27 mouse cellular contexts compared by ENCODE assay signal in the genomic region with DNA sequence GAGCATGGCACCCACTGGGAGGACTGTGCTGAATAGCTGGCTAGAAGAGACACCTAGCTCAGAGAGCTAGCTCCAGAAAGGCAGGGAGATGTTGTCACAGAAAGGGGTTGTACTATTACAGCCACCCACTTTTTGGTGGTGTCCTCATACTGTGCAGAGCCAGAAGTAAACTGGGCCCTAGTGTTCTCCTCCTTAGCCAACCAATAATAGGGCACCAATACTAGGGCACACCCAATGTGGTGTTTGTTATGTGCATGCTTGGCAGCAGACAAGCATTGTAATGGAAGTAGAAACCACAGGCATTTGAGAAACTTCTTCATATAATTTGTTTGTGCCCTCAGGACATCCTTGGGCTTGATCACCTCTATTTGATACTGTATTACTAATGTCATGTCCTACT. TPM values are rescaled to one million over a fixed set of nuclear protein-coding genes. Genes with fewer than 3 reads are reported as not detected.
DNase-seq lines count a peak whose midpoint lies in the region; ATAC-seq and TF ChIP-seq lines count a peak whose summit lies in the region.
"Had no signal": no experiment of that assay in that cellular context is flagged by ENCODE, and none has a peak within 500 bp of the region (broad histone marks: within the 10 kb centered on the region; RNA-seq: fewer than 3 reads in every experiment).

No protein-coding gene starts in this region.

- no peak for TF ChIP-seq CTCF in hindbrain, postnatal 0 days (IDR thresholded peaks at IDR 0.05; ENCODE audit: low read depth)

- no peak overlapping the region for H3K4me3 ChIP-seq in heart, embryonic 13.5 days
- H3K4me3 ChIP-seq in liver, embryonic 16.5 days (ENCODE audit: low read depth, low read length), result no peak overlapping the region
- H3K4me3 ChIP-seq in hindbrain, postnatal 0 days (ENCODE audit: low read length), result no peak overlapping the region
- H3K4me3 ChIP-seq: embryonic facial prominence, embryonic 12.5 days; gastrocnemius, adult 2 months; intestine, embryonic 15.5 days had no signal

- no peak overlapping the region for H3K27ac ChIP-seq in heart, embryonic 13.5 days (replicated peaks)
- no peak overlapping the region for H3K27ac ChIP-seq in liver, embryonic 16.5 days (ENCODE audit: low read length)
- H3K27ac ChIP-seq in hindbrain, postnatal 0 days, result no peak overlapping the region
- H3K27ac ChIP-seq: embryonic facial prominence, embryonic 12.5 days; intestine, embryonic 15.5 days; kidney, postnatal 0 days had no signal

- H3K9ac ChIP-seq in heart, embryonic 13.5 days, result no peak overlapping the region
- H3K9ac ChIP-seq in liver, embryonic 16.5 days (ENCODE audit: low read depth, low read length), result no peak overlapping the region
- no peak overlapping the region for H3K9ac ChIP-seq in hindbrain, postnatal 0 days (replicated peaks; ENCODE audit: low read length)
- H3K9ac ChIP-seq: embryonic facial prominence, embryonic 12.5 days; intestine, embryonic 15.5 days had no signal

- H3K27me3 ChIP-seq in heart, embryonic 13.5 days (replicated peaks), result no peaks in the 10 kb centered on the region
- H3K27me3 ChIP-seq in liver, embryonic 16.5 days (ENCODE audit: control insufficient read depth, insufficient read depth, low read depth, low read length), result no peaks in the 10 kb centered on the region
- H3K27me3 ChIP-seq in hindbrain, postnatal 0 days (ENCODE audit: insufficient read depth, low read length), result no peaks in the 10 kb centered on the region
- H3K27me3 ChIP-seq: embryonic facial prominence, embryonic 12.5 days; intestine, embryonic 15.5 days; megakaryocyte, embryonic 14.5 days had no signal

- H3K4me1 ChIP-seq in heart, embryonic 13.5 days, result no peaks in the 10 kb centered on the region
- peaks cover 13% of the 10 kb centered on the region; the same call in 1 of the 2 replicates for H3K4me1 ChIP-seq in liver, embryonic 16.5 days (ENCODE audit: control insufficient read depth, low read depth, low read length)
- H3K4me1 ChIP-seq in hindbrain, postnatal 0 days (ENCODE audit: insufficient read depth, low read length), result no peaks in the 10 kb centered on the region
- H3K4me1 ChIP-seq: embryonic facial prominence, embryonic 12.5 days; intestine, embryonic 15.5 days had no signal

- no peaks in the 10 kb centered on the region; the same call in 1 of the 2 replicates for H3K9me3 ChIP-seq in heart, embryonic 13.5 days
- no peaks in the 10 kb centered on the region for H3K9me3 ChIP-seq in liver, embryonic 16.5 days (replicated peaks; ENCODE audit: control insufficient read depth, low read length)
- no peaks in the 10 kb centered on the region for H3K9me3 ChIP-seq in hindbrain, postnatal 0 days (ENCODE audit: low read length)
- H3K9me3 ChIP-seq: embryonic facial prominence, embryonic 12.5 days; intestine, embryonic 15.5 days; megakaryocyte, embryonic 14.5 days had no signal

- 0 out of 2 replicates have a peak, but pooled peaks have one; percentile 56 for ATAC-seq in heart, embryonic 13.5 days (ENCODE audit: extremely low read depth, insufficient number of reproducible peaks, low FRiP score, low TSS enrichment)
- peak; percentile 49 for ATAC-seq in erythroblast, adult 5-6 weeks (replicated peaks; ENCODE audit: low FRiP score, poor library complexity, severe bottlenecking)
- peak; percentile 59 for ATAC-seq in liver, embryonic 16.5 days (ENCODE audit: low read depth)
- no peak for ATAC-seq in megakaryocyte, adult 5-6 weeks (ENCODE audit: poor library complexity, severe bottlenecking)
- no peak for ATAC-seq in hindbrain, postnatal 0 days
- ATAC-seq: CD4-positive, CD25-positive, alpha-beta regulatory T cell, adult 4 months; forebrain, embryonic 14.5 days; hindbrain, embryonic 16.5 days; intestine, embryonic 15.5 days had no signal

- H3K4me2 ChIP-seq in heart, embryonic 13.5 days, result no peak overlapping the region
- H3K4me2 ChIP-seq in liver, embryonic 16.5 days (ENCODE audit: low read depth, low read length), result no peak overlapping the region
- H3K4me2 ChIP-seq in hindbrain, postnatal 0 days (ENCODE audit: low read depth, low read length), result no peak overlapping the region
- H3K4me2 ChIP-seq: embryonic facial prominence, embryonic 12.5 days; intestine, embryonic 15.5 days had no signal

- DNase-seq in heart, postnatal 4 days, result no peak
- peak; percentile 69 for DNase-seq in Muller cell, postnatal 12 days (ENCODE audit: inconsistent ontology term)
- DNase-seq in hindbrain, postnatal 0 days (ENCODE audit: low spot score), result no peak
- DNase-seq in frontal cortex, postnatal 36 days (ENCODE audit: low spot score in 2 of 2), result no peak
- DNase-seq: adrenal gland, postnatal 10 days; cerebellum, adult 9-10 months; cerebellum, postnatal 36 days; gastrocnemius, adult 2 months; gastrocnemius, postnatal 36 days; heart, adult 18-20 months; heart, postnatal 14 days; kidney, adult 2 months; midbrain, embryonic 14.5 days; right cerebral cortex, adult 18-20 months; spleen, adult 18-20 months; thymus, postnatal 25 days had no signal

- no peaks in the 10 kb centered on the region for H3K36me3 ChIP-seq in heart, embryonic 13.5 days
- H3K36me3 ChIP-seq in liver, embryonic 16.5 days (ENCODE audit: control insufficient read depth, insufficient read depth), result no peaks in the 10 kb centered on the region
- H3K36me3 ChIP-seq in hindbrain, postnatal 0 days (ENCODE audit: insufficient read depth, low read length), result no peaks in the 10 kb centered on the region
- H3K36me3 ChIP-seq: embryonic facial prominence, embryonic 12.5 days; intestine, embryonic 15.5 days had no signal

RNA-seq across cellular contexts. Expression of gene N4bp1, which starts 58.5 kb away (rescaled TPM):
- polyA plus RNA-seq in heart, embryonic 13.5 days (2015; fragmentation: Nextera tagmentation; extraction: Ambion mirVana), result 6.2 and 6.7 TPM in 2 replicates
- total RNA-seq in heart, postnatal 4 days (2021), result 10 to 100 TPM; 23.3 to 24.0 TPM
- 5.0 and 10.7 TPM in 2 replicates for total RNA-seq in erythroblast, adult 5-6 weeks (2015; ENCODE audit: low replicate concordance)
- total RNA-seq in erythroblast, adult 5-6 weeks (2017; ENCODE audit: low replicate concordance), result 6.0 and 8.4 TPM in 2 replicates
- polyA plus RNA-seq in liver, embryonic 16.5 days (2015; fragmentation: Nextera tagmentation; extraction: Ambion mirVana), result 1.9 and 2.2 TPM in 2 replicates
- total RNA-seq in megakaryocyte, adult 5-6 weeks (2015), result 36.1 and 36.9 TPM in 2 replicates
- 27.2 and 32.2 TPM in 2 replicates for total RNA-seq in megakaryocyte, adult 5-6 weeks (2017)
- 12.8 and 15.5 TPM in 2 replicates for total RNA-seq in hindbrain, postnatal 0 days (2014; rRNA removed)
- 4.9 and 5.2 TPM in 2 replicates for polyA plus RNA-seq in hindbrain, postnatal 0 days (2015; fragmentation: Nextera tagmentation; extraction: Ambion mirVana)

Comparison
In these comparisons a context has a peak if more than half of its experiments do, and no peak if none do; other contexts are left out.
1. ATAC-seq: peak in heart, embryonic 13.5 days (single experiment), erythroblast, adult 5-6 weeks (single experiment) and liver, embryonic 16.5 days (single experiment); none in megakaryocyte, adult 5-6 weeks (single experiment) and hindbrain, postnatal 0 days (single experiment).